Mouse (Mus musculus) layer of hippocampus, adult 9-11 months (tissue): ENCODE results near the gene Ifrd1.
"Not testable (repeated sequence)": the region's sequence is repeated elsewhere in the genome, so short reads cannot be mapped to it uniquely, and the experiment has no call there.

Experiments
- DNase-seq: peaks from one replicate; pipeline ENCODE4 v3.0.0; 2022

Gene Ifrd1

GRCm38 (mm10) chr12:40198019-40198418 is 50.3 kb downstream of the Ifrd1 start:
- no peak for DNase-seq

- no peak for DNase-seq
Measured at GRCm38 (mm10) chr12:40197511-40197910, 50.8 kb downstream of the Ifrd1 start.

DNA sequence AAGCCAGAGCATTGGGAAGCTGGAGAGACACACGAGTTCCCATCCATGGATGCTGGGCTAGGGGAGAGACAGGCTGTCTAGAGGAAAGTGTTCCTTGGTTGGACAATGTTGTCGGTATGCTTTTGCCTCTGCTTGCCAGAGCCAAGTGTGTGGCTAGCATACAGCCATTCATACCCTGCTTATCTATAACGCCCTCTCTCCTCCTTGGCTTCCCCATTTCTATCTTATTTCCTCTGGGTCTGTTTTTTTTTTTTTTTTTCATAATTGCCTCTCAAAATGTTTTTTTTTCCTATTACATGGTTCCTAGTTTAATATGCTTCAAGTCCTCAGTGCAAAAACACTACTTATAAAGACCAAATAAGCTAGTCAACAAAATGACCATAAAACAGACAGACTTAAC is 62.8 kb downstream of the Ifrd1 start:
- no peak for DNase-seq

DNA sequence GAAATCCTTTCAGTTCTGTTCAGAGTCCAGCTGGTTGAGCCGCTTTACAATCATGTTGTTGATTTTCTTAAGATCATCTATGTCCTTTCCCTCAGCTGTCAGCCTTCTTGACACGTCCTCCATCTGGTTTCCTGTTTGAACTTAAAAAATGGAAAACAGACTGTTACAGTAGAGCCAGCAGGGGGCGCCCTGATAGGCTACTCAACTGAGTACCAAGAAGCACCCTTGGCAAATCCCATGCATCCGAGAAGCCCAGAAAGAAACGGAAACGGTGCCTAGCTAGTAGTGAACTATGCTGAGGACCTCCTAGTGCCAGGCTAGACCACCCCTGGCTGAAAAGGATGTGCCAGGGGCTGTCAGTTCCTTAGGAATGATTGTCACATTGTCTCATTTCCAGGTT is 71.2 kb downstream of the Ifrd1 start:
- no peak for DNase-seq

- DNase-seq, result no peak
Measured at GRCm38 (mm10) chr12:40176158-40176557, 72.1 kb downstream of the Ifrd1 start.

DNA sequence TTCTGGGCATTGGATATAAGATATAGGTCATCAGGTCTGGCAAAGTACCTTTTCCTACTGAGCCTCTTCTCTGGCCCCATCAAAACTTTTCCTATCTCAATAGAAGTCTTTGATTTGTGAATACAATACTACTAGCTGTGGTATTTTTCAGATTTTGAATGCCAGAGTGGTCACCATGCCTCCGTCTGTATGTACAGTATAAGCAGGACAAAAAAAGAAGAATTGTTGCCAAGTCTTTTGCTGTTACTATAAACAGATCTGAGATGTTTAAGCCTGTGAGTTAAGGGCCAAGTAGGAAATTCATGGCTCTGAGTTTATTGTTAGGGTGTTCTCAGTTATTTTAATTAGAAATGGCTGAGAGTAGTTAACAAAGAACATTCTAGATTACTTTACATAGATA is 73.1 kb downstream of the Ifrd1 start:
- not testable (repeated sequence) for DNase-seq

GRCm38 (mm10) chr12:40171637-40172036 is 76.7 kb downstream of the Ifrd1 start:
- no peak for DNase-seq

- DNase-seq, result no peak
Measured at GRCm38 (mm10) chr12:40169675-40170074, 78.6 kb downstream of the Ifrd1 start.

DNA sequence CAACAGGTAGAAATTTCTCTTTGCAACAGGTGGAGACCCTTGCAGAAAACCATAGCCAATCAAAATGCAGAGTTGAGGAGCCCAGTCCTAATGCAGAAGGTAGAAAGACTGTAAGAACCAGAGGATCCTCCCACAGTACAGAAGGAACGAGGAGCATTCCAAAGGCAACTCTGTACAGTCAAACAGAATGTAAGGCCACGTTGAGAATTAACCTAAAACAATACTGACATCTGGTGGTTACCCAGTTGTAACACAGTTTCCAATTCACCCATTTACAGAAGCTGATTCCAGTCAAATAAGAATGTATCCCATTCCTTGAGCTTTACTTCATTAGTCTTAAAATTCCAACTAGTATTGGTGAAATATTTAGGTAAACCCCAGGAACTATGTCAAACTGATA is 83.7 kb downstream of the Ifrd1 start:
- DNase-seq, result no peak

GRCm38 (mm10) chr12:40160777-40161176 is 87.5 kb downstream of the Ifrd1 start:
- no peak for DNase-seq

- DNase-seq, result no peak
Measured at GRCm38 (mm10) chr12:40154188-40154587, 94.1 kb downstream of the Ifrd1 start.

DNA sequence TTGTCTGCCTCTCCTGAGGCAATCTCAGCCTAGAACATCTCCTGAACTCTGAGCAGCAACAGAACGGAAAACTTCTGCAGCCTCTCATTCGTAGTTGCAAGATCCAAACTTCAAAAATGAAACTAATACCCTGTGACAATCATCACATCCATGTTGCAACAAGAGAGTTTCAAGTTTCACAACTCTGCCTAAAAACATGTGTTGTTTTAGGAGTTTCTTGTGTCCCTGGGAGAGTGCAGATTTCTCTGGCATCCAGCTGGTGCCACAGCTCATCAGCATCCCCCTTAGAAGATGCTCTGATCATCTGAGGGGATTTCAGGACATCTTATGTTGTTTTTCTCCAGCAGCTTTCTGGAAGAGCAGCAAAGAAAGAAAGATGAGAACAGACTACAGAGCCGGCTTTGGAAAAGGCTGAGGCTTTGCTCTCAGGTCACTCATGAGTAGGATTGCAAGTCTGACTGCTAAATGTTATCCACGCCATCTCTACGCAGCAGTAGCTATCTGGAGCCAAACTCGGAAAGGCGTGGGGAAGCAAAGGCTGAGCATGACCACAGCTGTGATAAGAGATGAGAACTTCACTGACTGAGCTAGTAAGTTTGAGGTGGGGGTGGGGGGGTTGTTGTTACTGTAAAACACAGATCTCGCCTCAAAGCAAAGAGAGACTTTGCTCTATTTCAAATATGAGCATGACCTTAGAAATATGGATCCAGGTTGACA is 95.8 kb downstream of the Ifrd1 start:
- no peak for DNase-seq
